Mouse (Mus musculus) gastrocnemius, postnatal 14 days (tissue): ENCODE data around the gene Kcnb1. TPM values are rescaled to one million over a fixed set of nuclear protein-coding genes. Genes with fewer than 3 reads are reported as not detected.

Source experiments
- DNase-seq: peaks from one replicate; pipeline ENCODE4 v3.0.0; 2021; ENCODE audit warnings: mixed read lengths
- intact Hi-C: fragments of 180-260 bp; cut with DNase I; formaldehyde crosslinking; loops from one replicate; pipeline ENCODE4 v1.15.1; 2025; ENCODE audit warnings: low total_unique reads
- total RNA-seq, 2 experiments: library from RNA; stranded (reverse); gene quantifications; 2 replicates each; pipeline ENCODE4 v1.2.3; 2021

Gene Kcnb1
- total RNA-seq, 2 experiments from 2014 or later, result 21.2 to 23.8 TPM

GRCm38 (mm10) chr2:167101743-167102441 is 88.1 kb downstream of the Kcnb1 start:
- intact Hi-C loops, result no loop called here
- DNase-seq, result no peak

- intact Hi-C loops, result no loop called here
- DNase-seq, result no peak
Measured at GRCm38 (mm10) chr2:167094688-167095087, 95.3 kb downstream of the Kcnb1 start.

- no peak for DNase-seq
Measured at GRCm38 (mm10) chr2:167093171-167093900, 96.6 kb downstream of the Kcnb1 start.

GRCm38 (mm10) chr2:167090271-167090670 is 99.7 kb downstream of the Kcnb1 start:
- intact Hi-C loops, result no loop called here
- DNase-seq, result no peak

More at GRCm38 (mm10) chr2:167093171-167093900, 96.6 kb downstream of the Kcnb1 start:
- intact Hi-C loops, result no loop called here

GRCm38 (mm10) chr2:167086836-167087235 is 103.1 kb downstream of the Kcnb1 start:
- DNase-seq, result no peak
- intact Hi-C loops, result no loop called here

- no peak for DNase-seq
- intact Hi-C loops, result no loop called here
Measured at GRCm38 (mm10) chr2:167086092-167086491, 103.9 kb downstream of the Kcnb1 start.

- intact Hi-C loops, result no loop called here
- DNase-seq, result no peak
Measured at GRCm38 (mm10) chr2:167081639-167082038, 108.3 kb downstream of the Kcnb1 start.

- intact Hi-C loops, result no loop called here
- no peak for DNase-seq
Measured at GRCm38 (mm10) chr2:167081135-167081534, 108.8 kb downstream of the Kcnb1 start.

GRCm38 (mm10) chr2:167080387-167080786 is 109.6 kb downstream of the Kcnb1 start:
- intact Hi-C loops, result no loop called here
- no peak for DNase-seq

- intact Hi-C loops, result no loop called here
- peak; percentile 83 for DNase-seq
Measured at GRCm38 (mm10) chr2:167079535-167080257, 110.3 kb downstream of the Kcnb1 start.

- DNase-seq, result peak; percentile 26
- intact Hi-C loops, result no loop called here
Measured at GRCm38 (mm10) chr2:167078931-167079495, 110.9 kb downstream of the Kcnb1 start.

- no peak for DNase-seq
- intact Hi-C loops, result no loop called here
Measured at GRCm38 (mm10) chr2:167078486-167078885, 111.5 kb downstream of the Kcnb1 start.

GRCm38 (mm10) chr2:167077199-167077962 is 112.6 kb downstream of the Kcnb1 start:
- intact Hi-C loops, result no loop called here
- DNase-seq, result peak; percentile 56

- intact Hi-C loops, result no loop called here
- no peak for DNase-seq
Measured at GRCm38 (mm10) chr2:167076759-167077158, 113.2 kb downstream of the Kcnb1 start.

GRCm38 (mm10) chr2:167076352-167076751 is 113.6 kb downstream of the Kcnb1 start:
- DNase-seq, result no peak
- intact Hi-C loops, result no loop called here

GRCm38 (mm10) chr2:167074587-167074986 is 115.4 kb downstream of the Kcnb1 start:
- intact Hi-C loops, result loop anchor here (5.0 kb wide), 2 partner anchors 128 to 203 kb away; no protein-coding TSS in a partner anchor
- no peak for DNase-seq

GRCm38 (mm10) chr2:167071641-167072601 is 118.0 kb downstream of the Kcnb1 start:
- intact Hi-C loops, result loop anchor here (5.0 kb wide), 2 partner anchors 130 to 205 kb away; no protein-coding TSS in a partner anchor
- peak; percentile 94 for DNase-seq

- no peak for DNase-seq
- intact Hi-C loops, result loop anchor here (5.0 kb wide), 2 partner anchors 131 to 206 kb away; no protein-coding TSS in a partner anchor
Measured at GRCm38 (mm10) chr2:167071266-167071640, 118.7 kb downstream of the Kcnb1 start.
